Mouse (Mus musculus) embryonic facial prominence, embryonic 12.5 days (tissue): ENCODE results near the gene Hs1bp3. TPM values are rescaled to one million over a fixed set of nuclear protein-coding genes. Genes with fewer than 3 reads are reported as not detected.

ENCODE experiments used
- ATAC-seq: fragments of 200-750 bp; cut with Nextera tagmentation; 2 replicates; pipeline ENCODE4 v1.8.0; 2017; ENCODE audit not compliant: insufficient number of reproducible peaks, insufficient read depth, low FRiP score, low TSS enrichment
- H3K27ac ChIP-seq: fragments of 300-500 bp; sonication (generic); 2 replicates; pipeline ENCODE4 v1.5.1; 2016; ENCODE audit warnings: mild to moderate bottlenecking
- H3K27me3 ChIP-seq: fragments of 300-500 bp; sonication (generic); 2 replicates; pipeline ENCODE4 v1.6.1; 2016; ENCODE audit warnings: mild to moderate bottlenecking, moderate library complexity
- H3K36me3 ChIP-seq: fragments of 300-500 bp; sonication (generic); 2 replicates; pipeline ENCODE4 v1.6.1; 2016; ENCODE audit warnings: mild to moderate bottlenecking
- H3K4me1 ChIP-seq: fragments of 300-500 bp; sonication (generic); 2 replicates; pipeline ENCODE4 v1.6.1; 2016
- H3K4me2 ChIP-seq: fragments of 300-500 bp; sonication (generic); replicated peaks from 2 replicates; pipeline ENCODE4 v1.6.1; 2016; ENCODE audit warnings: mild to moderate bottlenecking, moderate library complexity
- H3K4me3 ChIP-seq: fragments of 300-500 bp; sonication (generic); 2 replicates; pipeline ENCODE4 v1.5.1; 2016; ENCODE audit warnings: mild to moderate bottlenecking
- H3K9ac ChIP-seq: fragments of 300-500 bp; sonication (generic); 2 replicates; pipeline ENCODE4 v1.6.1; 2016; ENCODE audit warnings: mild to moderate bottlenecking, moderate library complexity
- H3K9me3 ChIP-seq: fragments of 300-500 bp; sonication (generic); 2 replicates; pipeline ENCODE4 v1.6.1; 2016; ENCODE audit warnings: mild to moderate bottlenecking, moderate library complexity
- WGBS: fragments of 180-500 bp; shearing (Covaris S2); methylation state at CpG from one replicate; pipeline ENCODE4 v1.1.7; 2016; 5-methylcytosine and 5-hydroxymethylcytosine counted together
- polyA plus RNA-seq: library from polyadenylated mRNA; unstranded; fragments of >200 nt; fragmentation: Nextera tagmentation; extraction: Ambion mirVana; gene quantifications from 2 replicates; pipeline ENCODE4 v1.2.1, GENCODE M21; 2016

The Hs1bp3 gene
- polyA plus RNA-seq, 1 experiment from 2014 or later: 20.3 TPM

DNA sequence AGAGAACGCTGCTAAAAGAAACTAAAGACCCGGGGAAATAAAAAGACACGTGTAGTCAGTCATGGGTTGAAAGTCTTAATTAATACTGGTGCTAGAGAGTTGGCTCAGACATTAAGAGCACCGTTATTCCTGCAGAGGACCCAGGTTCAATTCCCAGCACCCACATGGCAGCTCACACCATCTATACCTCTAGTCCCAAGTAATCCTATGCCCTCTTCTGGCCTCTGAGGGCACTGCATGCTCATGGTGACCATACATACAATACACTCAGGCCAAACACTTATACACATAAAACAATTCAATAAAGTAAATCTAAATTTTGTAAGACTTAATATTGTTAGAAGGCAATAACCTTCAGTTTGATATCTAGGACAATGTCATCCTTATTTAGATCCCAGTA is 41.8 kb downstream of the Hs1bp3 start:
- Histone ChIP-seq H3K36me3 (no peaks in the 10 kb centered on the region), H3K4me1 (0 out of 2 replicates have a peak, but pooled peaks cover 6% of the 10 kb centered on the region), H3K9me3 (no peaks in the 10 kb centered on the region), H3K4me3 (no peak overlapping the region), H3K9ac (no peak overlapping the region), H3K27me3 (no peaks in the 10 kb centered on the region), H3K4me2 (no peak overlapping the region), H3K27ac (no peak overlapping the region)
- no peak for ATAC-seq
- WGBS: 92% methylated on average over 4 of the region's 4 CpGs

DNA sequence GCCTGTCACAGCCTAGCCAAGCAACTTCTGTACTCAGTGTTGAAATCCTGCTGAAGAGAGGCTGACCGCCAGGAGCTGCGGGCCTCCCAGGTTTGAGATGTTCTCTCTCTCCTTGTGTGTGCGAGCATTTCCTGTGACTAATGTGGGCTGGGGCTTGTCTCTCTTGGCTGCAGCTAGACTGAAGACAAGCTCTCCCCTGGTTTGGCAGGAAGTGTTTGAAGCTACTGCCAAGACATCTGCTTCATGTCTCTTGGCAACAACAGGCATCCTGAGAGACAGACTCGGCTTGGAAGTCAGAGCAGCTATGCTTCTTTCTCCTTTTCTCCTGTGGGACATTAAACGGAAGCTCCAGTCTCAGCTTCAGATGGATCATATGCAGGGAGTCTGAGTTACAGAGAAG is 44.2 kb downstream of the Hs1bp3 start:
- Histone ChIP-seq H3K4me2 (no peak overlapping the region), H3K9ac (no peak overlapping the region), H3K36me3 (no peaks in the 10 kb centered on the region), H3K9me3 (no peaks in the 10 kb centered on the region), H3K4me3 (no peak overlapping the region), H3K27ac (0 out of 2 replicates have a peak overlapping the region, but pooled peaks have one; percentile 25), H3K27me3 (no peaks in the 10 kb centered on the region), H3K4me1 (0 out of 2 replicates have a peak, but pooled peaks cover 4% of the 10 kb centered on the region)
- WGBS: 49% methylated on average over 5 of the region's 5 CpGs
- no peak for ATAC-seq

- no peaks in the 10 kb centered on the region for H3K9me3 ChIP-seq
- H3K4me1 ChIP-seq: 0 out of 2 replicates have a peak, but pooled peaks cover 4% of the 10 kb centered on the region
- H3K27me3 ChIP-seq: no peaks in the 10 kb centered on the region
- 77% methylated on average over 5 of the region's 5 CpGs for WGBS
- no peak overlapping the region for H3K4me2 ChIP-seq
- H3K9ac ChIP-seq: no peak overlapping the region
- no peak overlapping the region for H3K4me3 ChIP-seq
- H3K27ac ChIP-seq: no peak overlapping the region
- no peaks in the 10 kb centered on the region for H3K36me3 ChIP-seq
- ATAC-seq: no peak
Observed at GRCm38 (mm10) chr12:8358344-8358966, 45.2 kb downstream of the Hs1bp3 start.

GRCm38 (mm10) chr12:8359418-8360112 is 46.3 kb downstream of the Hs1bp3 start:
- H3K9me3 ChIP-seq: no peaks in the 10 kb centered on the region
- H3K9ac ChIP-seq: no peak overlapping the region
- H3K36me3 ChIP-seq: no peaks in the 10 kb centered on the region
- WGBS: 92% methylated on average over 3 of the region's 3 CpGs
- no peak for ATAC-seq
- no peak overlapping the region for H3K27ac ChIP-seq
- no peak overlapping the region for H3K4me2 ChIP-seq
- H3K27me3 ChIP-seq: no peaks in the 10 kb centered on the region
- H3K4me3 ChIP-seq: no peak overlapping the region
- 0 out of 2 replicates have a peak, but pooled peaks cover 4% of the 10 kb centered on the region for H3K4me1 ChIP-seq

- H3K9ac ChIP-seq: no peak overlapping the region
- ATAC-seq: no peak
- H3K4me1 ChIP-seq: 0 out of 2 replicates have a peak, but pooled peaks cover 4% of the 10 kb centered on the region
- H3K27ac ChIP-seq: no peak overlapping the region
- H3K9me3 ChIP-seq: no peaks in the 10 kb centered on the region
- WGBS: 56% methylated on average over 5 of the region's 5 CpGs
- no peak overlapping the region for H3K4me3 ChIP-seq
- H3K4me2 ChIP-seq: no peak overlapping the region
- no peaks in the 10 kb centered on the region for H3K27me3 ChIP-seq
- no peaks in the 10 kb centered on the region for H3K36me3 ChIP-seq
Observed at GRCm38 (mm10) chr12:8361866-8362265, 48.6 kb downstream of the Hs1bp3 start.

DNA sequence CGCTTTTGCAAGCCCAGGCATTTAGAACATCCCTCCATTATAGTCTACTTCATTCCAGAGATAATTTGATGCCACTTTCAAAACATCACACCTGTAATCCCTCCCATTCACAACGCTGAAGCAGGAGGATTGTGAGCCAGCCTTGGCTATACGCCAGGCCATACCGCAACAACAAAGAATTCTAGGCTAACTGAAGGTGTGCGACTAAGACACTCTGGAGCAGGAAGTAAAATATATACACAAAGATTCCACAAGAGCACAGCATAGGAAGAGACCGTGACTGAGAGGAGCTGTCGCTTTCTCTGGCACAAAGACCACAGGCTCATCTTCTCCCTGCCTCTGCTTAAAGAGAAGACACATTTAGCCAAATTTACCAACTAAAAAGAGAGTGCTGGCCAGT is 49.2 kb downstream of the Hs1bp3 start:
- Histone ChIP-seq H3K4me2 (no peak overlapping the region), H3K4me3 (no peak overlapping the region), H3K36me3 (no peaks in the 10 kb centered on the region), H3K27ac (no peak overlapping the region), H3K4me1 (0 out of 2 replicates have a peak, but pooled peaks cover 4% of the 10 kb centered on the region), H3K9me3 (no peaks in the 10 kb centered on the region), H3K27me3 (no peaks in the 10 kb centered on the region), H3K9ac (no peak overlapping the region)
- no peak for ATAC-seq
- WGBS: 75% methylated on average over 7 of the region's 7 CpGs

- no peaks in the 10 kb centered on the region for H3K4me1 ChIP-seq
- H3K27ac ChIP-seq: no peak overlapping the region
- H3K27me3 ChIP-seq: no peaks in the 10 kb centered on the region
- 14% methylated on average over 6 of the region's 6 CpGs for WGBS
- H3K9ac ChIP-seq: no peak overlapping the region
- H3K9me3 ChIP-seq: no peaks in the 10 kb centered on the region
- H3K4me2 ChIP-seq: no peak overlapping the region
- H3K4me3 ChIP-seq: no peak overlapping the region
- no peaks in the 10 kb centered on the region for H3K36me3 ChIP-seq
- peak; percentile 74; the same call in 1 of the 2 replicates for ATAC-seq
Observed at GRCm38 (mm10) chr12:8364321-8364838, 51.1 kb downstream of the Hs1bp3 start.

GRCm38 (mm10) chr12:8365336-8365735 is 52.1 kb downstream of the Hs1bp3 start:
- Histone ChIP-seq H3K4me2 (no peak overlapping the region), H3K4me3 (no peak overlapping the region), H3K9ac (no peak overlapping the region), H3K27me3 (no peaks in the 10 kb centered on the region), H3K36me3 (no peaks in the 10 kb centered on the region), H3K4me1 (no peaks in the 10 kb centered on the region), H3K9me3 (no peaks in the 10 kb centered on the region), H3K27ac (no peak overlapping the region)
- ATAC-seq: no peak
- WGBS: 56% methylated on average over 7 of the region's 7 CpGs

DNA sequence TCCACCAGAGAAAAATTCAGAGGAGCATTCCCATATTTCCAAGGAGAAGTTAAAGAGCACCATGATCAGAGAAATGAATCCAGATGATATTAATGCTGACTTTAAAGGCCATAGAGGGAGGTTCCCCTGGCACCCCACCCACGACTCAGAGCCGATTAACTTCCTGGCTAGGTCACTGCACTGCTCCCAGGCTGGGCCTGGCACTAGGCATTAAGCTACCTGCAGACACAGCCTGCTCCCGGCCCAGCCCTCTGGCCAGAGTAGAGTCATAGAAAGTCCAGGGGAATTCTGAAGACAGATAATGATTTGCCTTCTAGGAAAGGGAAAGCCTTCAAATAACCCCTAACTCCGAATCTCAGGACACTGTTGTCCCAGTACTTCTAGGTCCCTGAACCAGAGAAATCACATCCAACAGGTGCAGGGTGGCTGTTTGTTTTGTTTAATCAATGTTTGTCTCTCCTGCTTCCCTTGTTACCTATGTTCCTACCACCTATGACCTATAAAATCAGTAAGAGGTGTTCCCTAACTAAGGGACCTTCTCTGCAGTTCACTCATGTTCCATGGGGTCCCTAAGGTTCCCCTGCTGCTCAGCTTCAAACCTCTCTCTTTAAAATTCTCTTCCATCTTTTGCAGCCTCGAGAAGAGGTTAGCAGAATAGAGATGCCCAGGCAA is 52.8 kb downstream of the Hs1bp3 start:
- Histone ChIP-seq H3K9ac (no peak overlapping the region), H3K9me3 (no peaks in the 10 kb centered on the region), H3K4me1 (no peaks in the 10 kb centered on the region), H3K4me2 (no peak overlapping the region), H3K36me3 (no peaks in the 10 kb centered on the region), H3K27me3 (no peaks in the 10 kb centered on the region), H3K27ac (no peak overlapping the region), H3K4me3 (no peak overlapping the region)
- WGBS: 71% methylated on average over 5 of the region's 5 CpGs
- no peak for ATAC-seq

DNA sequence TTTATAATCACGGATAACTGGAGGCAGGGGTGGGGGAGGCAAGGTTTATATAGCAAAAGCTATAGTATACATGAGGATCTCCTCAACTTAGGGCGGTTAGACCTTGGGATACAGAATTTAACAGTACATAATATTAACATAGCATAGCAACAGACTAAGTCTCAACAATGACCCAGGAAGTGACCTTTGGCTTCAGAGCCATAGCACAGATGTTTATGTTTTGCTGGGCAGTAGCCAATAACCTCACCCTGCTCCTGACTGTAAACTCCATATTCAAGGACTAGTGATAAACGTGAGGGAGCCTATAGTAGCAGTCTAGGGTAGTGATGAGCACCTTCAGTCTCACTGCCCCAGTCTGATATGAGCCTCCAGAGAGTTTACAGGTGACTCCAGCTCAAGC is 53.5 kb downstream of the Hs1bp3 start:
- Histone ChIP-seq H3K27ac (no peak overlapping the region), H3K9ac (no peak overlapping the region), H3K36me3 (no peaks in the 10 kb centered on the region), H3K9me3 (no peaks in the 10 kb centered on the region), H3K4me2 (no peak overlapping the region), H3K4me3 (no peak overlapping the region), H3K27me3 (no peaks in the 10 kb centered on the region), H3K4me1 (no peaks in the 10 kb centered on the region)
- WGBS: 58% methylated on average over 3 of the region's 3 CpGs
- no peak for ATAC-seq

DNA sequence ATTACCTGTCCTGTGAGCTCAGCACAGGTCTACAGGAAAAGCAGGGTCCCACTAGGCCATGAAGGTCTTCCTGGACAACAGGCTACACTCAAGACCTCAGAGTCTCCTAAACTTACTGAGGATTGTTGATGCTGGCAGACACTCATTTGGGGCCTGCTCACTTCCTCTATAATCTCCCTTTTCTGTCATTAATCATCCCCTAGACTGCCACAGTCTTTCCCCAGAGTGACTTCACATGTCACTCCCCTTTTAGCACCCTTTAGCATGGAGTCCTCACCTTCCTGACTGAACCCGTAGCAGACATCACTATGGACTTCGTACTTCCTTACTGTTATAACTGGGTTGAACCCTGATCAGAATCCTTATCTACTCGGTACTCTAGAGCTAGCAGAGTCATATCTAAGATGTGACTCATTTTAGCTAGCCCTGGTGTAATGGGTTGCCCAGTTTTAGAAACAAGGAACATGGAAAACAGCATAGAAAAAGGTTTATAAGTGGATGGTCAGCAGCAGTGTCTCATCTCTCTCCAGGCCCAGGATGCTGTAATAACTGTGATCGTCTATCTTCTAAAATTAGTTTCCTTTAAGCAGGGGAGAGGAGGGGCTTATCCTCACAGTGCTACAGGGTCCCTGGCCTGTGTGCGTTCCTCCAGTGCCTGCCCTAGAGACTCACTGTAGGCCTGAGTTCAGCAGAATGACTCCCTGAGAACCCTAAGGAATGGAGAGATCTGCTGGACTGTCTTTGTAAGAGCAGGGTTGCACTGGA is 58.7 kb downstream of the Hs1bp3 start:
- Histone ChIP-seq H3K27me3 (no peaks in the 10 kb centered on the region), H3K4me2 (no peak overlapping the region), H3K4me3 (no peak overlapping the region), H3K4me1 (no peaks in the 10 kb centered on the region), H3K36me3 (no peaks in the 10 kb centered on the region), H3K9me3 (no peaks in the 10 kb centered on the region), H3K9ac (no peak overlapping the region), H3K27ac (no peak overlapping the region)
- 73% methylated on average over 5 of the region's 5 CpGs for WGBS
- no peak for ATAC-seq
